Mouse (Mus musculus) lung, adult 2 months (tissue): ENCODE results near the gene Cyp2s1.

ENCODE experiments used
- CTCF ChIP-seq: fragments of 200-500 bp; IDR thresholded peaks from 2 replicates; pipeline ENCODE4 v1.5.1; 2011; ENCODE audit warnings: mild to moderate bottlenecking, low read length, control low read depth; ENCODE audit not compliant: insufficient read depth
- POLR2A ChIP-seq: fragments of 200-500 bp; IDR thresholded peaks from 2 replicates; pipeline ENCODE4 v1.6.1; 2011; ENCODE audit warnings: low read depth, mild to moderate bottlenecking, control low read depth, low read length, borderline replicate concordance; ENCODE audit errors: extremely low read depth

- TF ChIP-seq CTCF (no peak), POLR2A (no peak)
Observed at GRCm38 (mm10) chr7:25784808-25785207, 31.9 kb downstream of the Cyp2s1 start.
